Mouse (Mus musculus): ENCODE results near the gene Lmo3.

- TF ChIP-seq CTCF (conservative IDR thresholded peaks at IDR 0.05; ENCODE audit: low read length) (no peak), POU5F1 (IDR thresholded peaks at IDR 0.05; ENCODE audit: borderline replicate concordance, low read length) (no peak), NANOG (IDR thresholded peaks at IDR 0.05; ENCODE audit: borderline replicate concordance, low read length) (no peak)
These were observed 36.6 kb upstream of the Lmo3 start for GRCm38 (mm10) chr6:138618396-138618795.

Measured in E14TG2a.4 (cell line).